Mouse (Mus musculus) heart, postnatal 10 days (tissue): Measurements from ENCODE around the gene Mrtfa. TPM values are rescaled to one million over a fixed set of nuclear protein-coding genes. Genes with fewer than 3 reads are reported as not detected.
A peak's percentile ranks its signal among the peaks of the same experiment; 100 is the strongest.

Experiments
- DNase-seq, 2 experiments: peaks; one replicate each; pipeline ENCODE4 v3.0.0; 2021
- intact Hi-C: fragments of 180-260 bp; cut with DNase I; formaldehyde crosslinking; loops from one replicate; pipeline ENCODE4 v1.15.1; 2025
- total RNA-seq, 2 experiments: library from RNA; stranded (reverse); gene quantifications; 2 replicates each; pipeline ENCODE4 v1.2.3; 2021

The Mrtfa gene
- total RNA-seq, 2 experiments from 2014 or later = 16.1 to 17.2 TPM

DNA sequence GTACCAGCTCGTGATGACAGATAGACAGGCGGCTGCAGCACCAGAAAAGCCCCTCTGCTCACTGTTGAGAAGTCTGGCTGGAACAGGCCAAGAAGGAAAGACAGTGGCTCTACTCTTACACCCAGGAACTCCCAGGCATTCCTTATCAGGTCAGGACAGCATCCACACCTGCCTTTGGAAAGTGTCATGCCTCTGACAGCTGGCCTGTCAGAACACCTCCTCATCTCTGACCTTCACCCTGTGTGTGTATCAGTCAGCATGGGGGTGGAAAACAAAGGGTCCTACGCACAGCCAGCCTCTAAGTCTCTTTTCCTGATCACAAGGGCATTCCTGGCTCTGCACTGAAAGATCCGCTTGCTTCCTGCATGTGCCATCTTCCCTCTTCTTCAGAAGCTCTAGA is 148.8 kb downstream of the Mrtfa start:
- intact Hi-C loops = no loop called here
- no peak for DNase-seq

DNA sequence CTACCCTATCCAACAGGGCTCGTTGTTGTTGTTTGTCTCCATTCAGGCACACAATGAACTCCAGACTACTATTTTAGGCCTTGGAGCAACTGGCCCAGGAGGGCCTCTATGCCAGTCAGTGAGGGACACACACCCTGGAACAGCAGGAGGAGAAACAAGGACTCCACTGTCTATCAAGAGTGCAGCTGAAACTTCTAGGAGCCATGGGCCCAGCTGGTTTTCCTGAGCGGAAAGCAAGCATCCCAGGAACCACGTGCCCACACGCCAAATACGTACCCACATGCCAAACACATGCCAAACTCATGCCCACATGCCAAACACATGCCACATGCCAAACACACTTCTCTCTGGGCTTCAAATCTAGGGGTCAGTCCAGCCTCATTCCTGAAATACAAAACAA is 152.1 kb downstream of the Mrtfa start:
- intact Hi-C loops = no loop called here
- no peak for DNase-seq

DNA sequence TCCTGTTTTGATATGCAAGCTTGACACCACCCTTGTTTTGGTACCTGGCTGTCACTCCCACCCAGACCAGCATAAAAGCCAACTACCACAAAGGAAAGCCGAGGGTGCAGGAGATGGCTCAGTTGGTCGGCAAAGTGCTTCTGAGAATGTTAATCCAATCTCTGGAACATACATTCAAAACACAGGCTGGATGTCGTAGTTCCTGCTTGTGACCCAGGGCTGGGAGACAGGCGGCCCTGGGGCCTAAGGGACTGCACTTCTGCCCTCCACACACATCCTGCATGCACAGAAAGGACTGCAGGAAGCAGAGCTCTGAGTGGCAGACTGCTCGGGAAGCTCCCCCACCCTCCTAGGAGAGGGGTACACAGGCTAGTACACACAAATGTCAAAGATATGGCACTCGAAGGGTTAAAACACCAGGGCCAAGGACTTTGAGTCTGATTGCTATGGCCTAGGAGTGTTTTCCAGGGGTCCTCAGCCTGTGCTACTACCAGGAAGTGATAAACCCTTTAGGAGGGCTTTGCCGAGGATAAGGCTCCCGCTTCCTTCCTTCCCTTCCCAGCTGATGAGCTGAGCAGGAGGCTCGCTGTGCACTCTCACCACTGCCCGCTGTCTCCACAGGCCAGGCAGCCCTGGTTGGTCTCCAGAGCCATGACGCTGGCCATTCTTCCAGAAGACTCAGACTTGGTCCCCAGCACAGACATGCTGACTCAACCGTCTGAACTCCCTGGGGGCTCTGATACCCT is 155.0 kb downstream of the Mrtfa start:
- DNase-seq = peak; percentile 35 to 39
- intact Hi-C loops = no loop called here

DNA sequence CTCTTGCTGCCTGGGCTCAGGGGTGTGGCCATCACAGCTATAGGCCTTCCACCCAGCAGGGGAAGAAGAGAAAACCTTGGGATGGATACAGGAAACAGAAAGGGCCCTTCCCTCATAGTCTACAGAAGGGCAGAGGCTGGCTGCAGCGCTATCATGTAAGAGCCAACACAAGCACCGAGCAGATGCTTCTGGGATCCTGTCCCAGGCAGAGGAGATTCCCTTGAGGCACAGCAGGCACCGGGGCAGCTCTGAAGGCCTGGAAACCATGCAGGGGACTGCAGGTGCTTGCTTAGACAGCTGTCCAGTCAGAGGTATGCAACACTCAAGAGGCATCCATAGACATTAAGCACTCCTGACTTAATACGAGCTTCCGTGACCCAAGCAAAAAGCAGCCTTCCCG is 156.4 kb downstream of the Mrtfa start:
- intact Hi-C loops = no loop called here
- peak in 1 of 2 experiments; percentile 21 for DNase-seq

DNA sequence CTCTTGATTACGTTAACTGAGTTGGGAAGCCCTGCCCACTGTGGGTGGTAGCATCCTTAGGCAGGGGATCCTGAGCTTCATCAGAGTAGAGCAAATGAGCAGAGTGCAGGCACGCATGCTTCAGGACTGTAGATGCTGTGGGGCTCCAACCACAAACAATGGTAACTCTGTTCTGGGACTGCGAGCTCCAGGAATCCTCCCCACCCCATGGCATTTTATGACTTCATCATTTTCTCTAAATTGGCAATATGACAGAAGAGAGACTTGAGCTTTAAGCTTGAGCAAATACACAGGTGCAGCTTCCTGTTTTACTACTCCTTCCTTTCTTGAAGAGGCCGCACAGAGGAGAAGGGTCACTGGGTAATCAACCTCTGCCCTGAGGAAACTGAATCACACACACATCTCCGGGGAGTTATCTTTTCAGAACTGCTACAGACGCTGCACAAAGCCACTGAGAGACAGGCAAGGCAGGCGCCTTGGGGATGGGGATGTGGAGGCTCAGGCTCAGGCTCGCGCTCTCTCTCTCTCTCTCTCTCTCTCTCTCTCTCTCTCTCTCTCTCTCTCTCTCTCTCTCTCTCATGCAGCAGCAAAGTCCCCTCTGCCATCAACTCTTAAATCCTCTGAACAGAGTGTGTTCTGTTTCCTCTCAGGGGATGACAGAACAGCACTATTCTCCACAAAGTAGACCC is 157.5 kb downstream of the Mrtfa start:
- DNase-seq = peak; percentile 23 to 31
- intact Hi-C loops = no loop called here

DNA sequence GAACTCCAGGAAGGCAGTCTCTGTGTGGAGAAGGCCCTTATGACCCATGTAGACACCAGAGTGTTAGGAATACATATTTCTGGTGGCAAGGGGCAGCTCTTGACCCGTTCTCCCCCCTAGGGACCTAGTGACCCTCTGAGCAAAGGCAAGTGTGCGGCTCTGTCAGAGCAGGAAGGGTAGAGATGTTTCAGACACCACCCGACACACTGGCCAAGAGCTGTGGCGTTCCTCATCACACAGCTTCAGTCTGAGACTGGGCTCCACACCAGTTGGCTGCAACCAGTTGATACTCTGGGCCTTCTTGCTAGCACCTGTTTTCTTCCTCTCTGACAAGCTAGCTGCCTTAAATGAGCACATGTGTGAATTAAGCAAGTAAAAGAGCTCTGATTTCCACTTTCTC is 158.9 kb downstream of the Mrtfa start:
- intact Hi-C loops = no loop called here
- DNase-seq = peak; percentile 45 to 51

DNA sequence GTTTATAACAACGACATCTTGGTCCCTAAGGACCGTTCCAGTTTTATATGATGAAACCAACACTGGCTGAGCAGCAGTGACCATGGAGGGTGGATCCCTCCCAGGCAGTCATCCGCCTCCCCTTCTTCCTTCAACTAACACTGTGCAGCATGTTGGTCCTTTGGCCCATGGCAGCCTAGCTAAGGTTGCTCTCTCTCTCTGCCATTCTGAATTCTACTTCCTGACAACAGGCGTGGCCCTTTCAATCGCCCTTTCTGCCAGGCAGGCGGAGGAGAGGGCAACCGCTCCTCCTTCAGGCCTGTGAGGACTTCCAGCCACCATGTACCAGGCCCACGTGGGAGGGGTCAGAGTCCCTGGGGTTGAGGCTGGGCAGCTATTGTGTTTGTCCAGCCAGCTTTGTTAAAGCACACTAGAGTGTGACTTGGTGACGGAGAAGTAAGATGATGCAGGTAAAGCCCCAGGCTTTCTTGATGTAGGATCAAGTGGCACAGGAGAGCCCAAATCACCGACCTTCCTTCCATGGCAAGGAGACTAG is 159.6 kb downstream of the Mrtfa start:
- intact Hi-C loops = no loop called here
- no peak for DNase-seq

DNA sequence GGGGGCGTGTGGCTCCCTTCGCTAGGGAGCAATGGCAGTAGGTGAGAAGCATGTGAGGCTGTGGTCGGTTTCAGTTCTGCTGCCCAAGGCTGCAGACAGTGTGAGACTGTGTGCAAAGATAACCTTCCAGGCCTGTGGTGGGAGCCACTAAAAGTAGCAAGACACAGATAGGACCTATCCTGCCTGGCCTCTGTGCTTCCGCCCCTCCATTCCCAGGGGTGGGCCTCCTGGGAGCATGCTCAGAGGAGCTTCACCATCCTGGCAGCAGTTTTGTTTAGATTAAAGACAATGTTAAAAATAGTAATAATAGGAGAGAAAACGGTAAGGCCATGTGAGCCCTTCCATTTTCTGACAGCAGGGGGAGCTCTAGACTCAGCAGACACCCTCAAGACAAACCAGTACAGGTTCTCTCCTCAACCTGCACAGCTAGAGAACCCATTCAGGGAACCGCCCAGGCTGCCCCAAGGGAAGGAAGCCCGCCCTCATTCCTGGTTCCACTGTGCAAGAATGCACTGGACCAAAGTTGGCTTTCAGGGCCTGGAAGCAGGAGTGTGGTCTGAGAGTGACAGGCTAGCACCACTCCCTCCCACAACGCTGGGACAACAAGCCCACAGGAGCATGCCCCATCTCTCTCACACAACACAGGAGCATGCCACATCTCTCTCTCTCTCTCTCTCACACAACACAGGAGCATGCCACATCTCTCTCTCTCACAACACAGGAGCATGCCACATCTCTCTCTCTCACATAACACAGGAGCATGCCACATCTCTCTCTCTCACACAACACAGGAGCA is 163.0 kb downstream of the Mrtfa start:
- peak; percentile 85 to 90 for DNase-seq
- intact Hi-C loops = loop anchor here (1.0 to 5.0 kb wide), 4 partner anchors 21 to 275 kb away; no protein-coding TSS in a partner anchor

DNA sequence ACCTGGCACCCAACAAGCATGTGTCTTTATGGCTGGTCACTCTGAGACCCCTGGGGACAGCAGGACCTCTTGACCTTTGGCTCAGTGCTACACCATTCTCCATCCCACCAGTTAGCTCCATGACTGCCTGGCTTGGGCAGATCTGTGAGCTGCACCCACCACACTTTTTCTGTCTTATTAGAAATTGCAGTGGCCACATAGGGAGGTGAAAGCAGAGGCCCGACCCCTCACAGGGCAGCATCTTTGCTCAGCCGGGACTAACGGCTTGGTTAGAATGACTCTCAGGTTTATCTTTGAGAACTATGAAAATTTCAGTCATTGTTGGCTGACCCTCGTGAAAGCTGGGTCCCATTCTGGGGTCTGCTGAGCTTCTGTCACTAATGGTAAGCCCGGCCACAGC is 163.7 kb downstream of the Mrtfa start:
- intact Hi-C loops = loop anchor here (1.0 to 5.0 kb wide), 4 partner anchors 22 to 275 kb away; no protein-coding TSS in a partner anchor
- no peak for DNase-seq

DNA sequence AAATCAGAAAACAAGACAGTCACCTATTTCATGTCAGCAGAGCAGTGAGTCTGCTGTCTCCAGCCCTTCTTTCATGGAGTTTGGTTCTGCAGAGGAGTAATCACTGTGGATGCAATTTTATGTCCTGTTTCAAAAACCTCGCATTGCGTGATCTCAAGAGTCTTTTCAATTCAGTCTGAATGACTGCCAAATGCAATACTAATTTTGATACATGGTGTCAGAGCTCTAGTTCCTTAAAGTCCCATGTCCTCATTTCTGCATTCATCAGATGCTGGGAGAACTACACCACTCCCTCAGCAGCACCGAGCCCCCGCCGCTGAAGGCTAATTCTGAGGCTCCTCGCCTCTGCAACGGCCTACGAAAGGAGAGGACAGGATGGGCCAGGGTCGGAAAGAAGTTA is 166.7 kb downstream of the Mrtfa start:
- DNase-seq = no peak
- intact Hi-C loops = no loop called here

DNA sequence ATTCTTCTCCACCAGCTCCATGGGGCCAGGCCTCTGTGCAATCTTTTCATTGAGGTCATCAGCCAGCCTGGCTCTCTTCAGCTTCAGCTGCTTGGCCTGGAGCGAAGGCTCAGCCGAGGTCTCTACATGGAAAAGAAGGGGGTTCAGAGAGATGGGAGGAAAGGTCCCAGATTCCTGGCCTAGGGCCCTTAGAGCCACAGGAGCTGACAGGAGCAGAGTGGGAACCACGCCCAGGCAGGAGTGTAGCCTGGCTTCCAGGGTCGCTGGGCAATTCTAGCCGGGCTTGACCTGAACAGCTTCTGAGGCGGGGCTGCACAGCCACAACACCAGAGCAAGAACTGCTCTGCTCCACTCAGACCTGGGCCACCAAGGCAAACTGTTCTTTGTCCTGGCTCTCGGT is 168.1 kb downstream of the Mrtfa start:
- no peak for DNase-seq
- intact Hi-C loops = no loop called here

DNA sequence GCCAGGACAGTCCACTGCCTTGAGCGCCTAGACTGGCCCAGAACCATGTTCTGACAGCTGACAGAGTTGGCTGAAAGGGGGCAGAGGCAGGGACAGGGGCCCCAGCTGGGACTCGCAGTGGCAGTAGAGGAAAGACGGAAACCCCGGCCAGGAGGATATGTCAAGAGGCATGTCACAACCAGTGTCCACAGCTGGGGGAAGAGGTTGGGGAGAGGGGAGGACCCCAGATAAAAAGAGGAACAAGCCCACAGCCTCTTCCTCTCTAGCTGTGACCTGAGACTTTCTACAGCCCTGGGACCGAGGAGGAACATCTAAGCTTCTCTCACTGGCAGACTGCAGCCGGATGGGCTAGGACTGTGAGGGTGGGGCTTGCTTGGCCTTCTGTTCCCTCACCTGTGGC is 169.2 kb downstream of the Mrtfa start:
- no peak for DNase-seq
- intact Hi-C loops = no loop called here

DNA sequence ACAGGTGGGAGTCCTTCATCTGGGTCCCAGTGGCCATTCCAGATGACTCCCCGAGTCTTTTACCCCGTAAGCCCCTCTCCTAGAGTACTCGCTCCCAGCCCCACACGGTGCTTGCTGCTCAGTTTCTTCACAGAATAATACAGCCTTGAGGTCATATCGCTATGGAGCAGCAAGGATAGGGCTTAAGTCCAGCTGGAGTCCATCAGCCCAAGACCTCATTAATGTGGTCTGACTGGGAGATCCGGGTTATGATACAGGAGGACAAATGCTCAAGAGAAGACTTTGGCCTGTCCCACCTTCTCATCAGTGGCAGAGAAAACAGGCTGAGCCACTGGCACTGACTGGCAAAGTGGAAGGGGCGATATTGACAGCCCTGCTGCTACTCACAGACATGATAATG is 173.2 kb downstream of the Mrtfa start:
- no peak for DNase-seq
- intact Hi-C loops = no loop called here

DNA sequence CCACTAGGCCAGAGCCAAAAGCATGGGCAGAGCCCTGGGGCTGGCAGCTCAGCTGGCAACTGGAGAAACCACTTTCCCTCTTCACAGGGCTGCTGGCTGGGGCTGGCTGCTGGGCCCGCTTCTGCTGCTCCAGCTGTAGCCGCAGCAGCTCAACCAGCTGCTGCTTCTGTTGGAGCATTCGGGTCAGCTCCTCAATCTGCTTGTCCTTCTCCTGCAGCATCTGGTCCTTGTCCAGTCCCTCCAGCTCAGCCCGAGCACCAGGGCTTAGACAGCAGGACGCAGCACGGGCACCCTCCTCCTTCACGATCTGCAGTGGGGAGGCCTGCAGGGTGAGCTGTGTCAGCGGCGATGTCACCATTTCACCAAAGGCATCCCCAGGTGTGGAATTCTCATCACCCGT is 174.1 kb downstream of the Mrtfa start:
- intact Hi-C loops = no loop called here
- no peak for DNase-seq

DNA sequence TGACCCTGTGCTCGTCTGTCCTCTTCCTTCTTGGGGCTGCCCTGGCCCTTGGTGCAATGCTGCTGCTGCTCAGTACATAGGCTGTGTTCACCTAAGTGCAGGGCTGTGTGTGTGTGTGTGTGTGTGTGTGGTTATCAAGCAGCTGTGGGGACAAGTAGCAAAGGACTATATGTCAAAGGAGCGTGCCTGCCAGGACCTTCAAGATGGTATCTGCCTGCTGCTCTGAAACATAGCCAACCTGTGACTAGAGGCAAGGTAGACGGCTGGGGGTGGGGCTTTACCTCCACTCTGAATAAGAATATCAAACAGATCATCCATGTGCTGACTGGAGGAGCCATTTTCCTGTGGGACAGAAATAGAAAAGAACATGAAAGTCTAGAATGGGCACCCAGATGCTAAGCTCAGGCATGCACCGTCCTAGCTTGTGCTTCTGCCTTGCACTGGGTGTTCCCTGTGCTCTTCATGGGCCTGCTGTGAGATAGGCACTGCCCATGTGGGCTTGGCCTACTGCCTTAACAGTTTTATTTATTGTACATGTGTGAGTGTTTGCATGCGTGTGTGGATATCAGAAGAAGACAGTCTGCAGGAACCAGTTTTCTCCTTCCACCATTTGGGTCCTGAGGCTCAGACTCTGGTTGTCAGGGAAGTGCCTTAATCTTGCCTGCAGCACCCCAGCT is 175.4 kb downstream of the Mrtfa start:
- intact Hi-C loops = no loop called here
- DNase-seq = no peak

DNA sequence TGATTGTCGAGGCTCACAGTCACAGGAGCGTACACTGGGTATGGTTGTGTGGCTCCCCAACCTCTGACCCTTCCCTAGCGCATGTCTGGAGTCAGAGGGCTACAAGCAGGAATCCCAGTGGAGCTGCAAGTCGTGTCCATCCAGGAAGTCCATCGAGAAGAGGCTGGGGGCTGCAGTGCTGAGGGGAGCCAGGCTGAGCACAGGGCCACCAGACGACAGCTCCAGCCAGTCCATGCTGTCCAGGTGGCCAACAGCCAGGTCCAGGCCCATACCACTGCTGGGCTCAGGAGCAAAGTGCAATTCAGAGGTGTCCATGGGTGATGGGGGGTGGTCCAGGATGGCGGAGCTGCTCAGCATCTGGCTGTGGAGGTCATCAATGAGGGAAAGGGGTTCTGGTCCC is 177.4 kb downstream of the Mrtfa start:
- intact Hi-C loops = no loop called here

DNA sequence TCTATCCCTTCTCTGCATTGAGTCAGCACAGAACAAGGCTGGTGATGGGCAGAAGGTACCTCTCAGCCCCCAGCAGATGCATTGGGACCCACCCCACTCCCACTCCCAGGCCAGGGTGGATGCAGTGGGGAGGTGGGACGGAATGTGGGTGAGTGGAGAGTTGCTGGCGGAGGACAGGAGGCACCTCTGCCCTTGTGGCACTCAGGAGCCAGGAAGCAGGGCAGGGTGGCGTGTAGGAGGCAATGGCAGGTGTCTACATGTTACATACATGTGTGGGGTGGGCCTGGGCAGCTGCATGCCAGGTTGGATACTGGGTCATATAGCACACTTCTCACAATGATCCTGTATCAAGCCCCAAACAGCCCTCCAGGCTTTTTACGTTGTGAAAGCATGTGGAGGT is 178.2 kb downstream of the Mrtfa start:
- intact Hi-C loops = no loop called here
- DNase-seq = no peak

More for the DNA sequence above, 177.4 kb downstream of the Mrtfa start:
- DNase-seq = no peak

DNA sequence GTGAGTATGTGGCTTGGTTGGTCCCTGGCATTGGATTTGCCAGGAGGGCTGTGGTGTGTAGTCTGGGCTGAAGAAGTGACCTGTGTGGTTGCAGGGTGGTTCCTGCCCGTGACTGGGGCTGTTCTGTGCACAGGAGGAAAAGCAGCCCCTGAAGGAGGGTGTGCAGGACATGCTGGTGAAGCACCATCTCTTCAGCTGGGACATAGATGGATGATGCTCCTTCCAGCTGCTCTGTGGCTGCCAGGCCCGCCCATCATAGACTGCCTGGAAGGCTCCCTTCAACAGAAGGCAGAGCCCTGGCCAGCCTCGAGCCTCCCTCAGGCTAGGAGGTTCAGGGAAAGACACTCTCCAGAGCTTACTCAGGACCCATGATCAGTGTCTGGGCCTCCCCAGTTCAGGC is 179.0 kb downstream of the Mrtfa start:
- intact Hi-C loops = no loop called here
- DNase-seq = no peak

DNA sequence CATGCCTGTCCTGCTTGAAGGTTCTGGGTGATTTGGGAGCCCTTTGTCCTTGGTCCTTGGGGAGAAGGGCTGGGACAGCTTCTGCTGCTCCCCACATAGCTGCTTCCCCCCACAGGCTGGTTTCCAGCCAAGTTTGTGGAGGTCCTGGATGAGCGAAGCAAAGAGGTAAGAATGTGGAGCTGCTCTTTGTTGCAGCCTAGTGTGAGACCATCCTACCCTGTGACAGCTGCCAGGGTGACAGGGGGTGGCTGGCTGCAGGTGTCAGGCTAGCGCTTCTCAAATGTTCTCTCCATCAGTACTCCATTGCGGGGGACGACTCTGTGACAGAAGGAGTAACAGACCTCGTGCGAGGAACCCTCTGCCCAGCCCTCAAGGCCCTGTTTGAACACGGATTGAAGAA is 180.4 kb downstream of the Mrtfa start:
- intact Hi-C loops = no loop called here
- DNase-seq = no peak

DNA sequence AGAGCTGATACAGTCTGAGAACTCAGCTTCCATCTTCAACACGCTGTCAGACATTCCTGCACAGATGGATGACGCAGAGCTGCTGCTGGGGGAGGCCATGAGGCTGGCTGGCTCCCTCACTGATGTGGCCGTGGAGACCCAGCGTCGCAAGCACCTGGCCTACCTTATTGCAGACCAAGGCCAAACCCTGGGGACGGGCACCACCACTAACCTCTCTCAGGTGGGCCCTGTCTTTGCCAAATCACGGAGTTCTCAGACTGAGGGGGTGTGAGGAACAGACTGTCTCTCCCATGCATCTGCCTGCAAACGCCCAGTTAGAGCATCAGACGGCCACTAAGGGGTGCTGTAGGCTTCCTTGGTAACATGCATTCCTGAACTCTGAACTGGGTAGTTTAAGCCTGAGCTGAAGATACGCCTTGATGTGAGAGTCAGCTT is 181.9 kb downstream of the Mrtfa start:
- intact Hi-C loops = no loop called here
- DNase-seq = peak; percentile 29 to 45

DNA sequence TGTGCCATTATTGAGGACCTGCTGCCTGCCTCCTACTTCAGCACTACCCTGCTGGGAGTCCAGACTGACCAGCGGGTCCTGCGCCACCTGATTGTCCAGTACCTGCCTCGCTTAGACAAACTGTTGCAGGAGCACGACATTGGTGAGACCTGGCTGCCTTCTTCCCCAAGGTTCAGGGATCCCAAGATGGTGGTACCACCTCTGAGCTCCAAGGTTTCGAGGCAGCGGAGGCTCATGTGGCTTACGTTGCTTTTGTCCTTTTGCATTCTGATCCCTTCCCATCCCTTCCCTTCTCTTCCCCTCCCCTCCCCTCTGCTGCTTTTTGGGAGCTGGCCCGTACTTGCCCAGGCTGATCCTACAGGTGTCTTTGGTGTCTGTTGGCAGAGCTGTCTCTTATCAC is 182.7 kb downstream of the Mrtfa start:
- no peak for DNase-seq
- intact Hi-C loops = no loop called here
